Mouse (Mus musculus) stomach, postnatal 0 days (tissue): ENCODE data around the gene Sesn1.

Source experiments
- CTCF ChIP-seq: IDR thresholded peaks from 2 replicates; pipeline ENCODE4 v1.5.1; 2016; ENCODE audit warnings: antibody characterized with exemption, low read depth, mild to moderate bottlenecking, moderate library complexity
- EP300 ChIP-seq: optimal IDR thresholded peaks from 2 replicates; pipeline ENCODE3; 2016; ENCODE audit warnings: antibody characterized with exemption

DNA sequence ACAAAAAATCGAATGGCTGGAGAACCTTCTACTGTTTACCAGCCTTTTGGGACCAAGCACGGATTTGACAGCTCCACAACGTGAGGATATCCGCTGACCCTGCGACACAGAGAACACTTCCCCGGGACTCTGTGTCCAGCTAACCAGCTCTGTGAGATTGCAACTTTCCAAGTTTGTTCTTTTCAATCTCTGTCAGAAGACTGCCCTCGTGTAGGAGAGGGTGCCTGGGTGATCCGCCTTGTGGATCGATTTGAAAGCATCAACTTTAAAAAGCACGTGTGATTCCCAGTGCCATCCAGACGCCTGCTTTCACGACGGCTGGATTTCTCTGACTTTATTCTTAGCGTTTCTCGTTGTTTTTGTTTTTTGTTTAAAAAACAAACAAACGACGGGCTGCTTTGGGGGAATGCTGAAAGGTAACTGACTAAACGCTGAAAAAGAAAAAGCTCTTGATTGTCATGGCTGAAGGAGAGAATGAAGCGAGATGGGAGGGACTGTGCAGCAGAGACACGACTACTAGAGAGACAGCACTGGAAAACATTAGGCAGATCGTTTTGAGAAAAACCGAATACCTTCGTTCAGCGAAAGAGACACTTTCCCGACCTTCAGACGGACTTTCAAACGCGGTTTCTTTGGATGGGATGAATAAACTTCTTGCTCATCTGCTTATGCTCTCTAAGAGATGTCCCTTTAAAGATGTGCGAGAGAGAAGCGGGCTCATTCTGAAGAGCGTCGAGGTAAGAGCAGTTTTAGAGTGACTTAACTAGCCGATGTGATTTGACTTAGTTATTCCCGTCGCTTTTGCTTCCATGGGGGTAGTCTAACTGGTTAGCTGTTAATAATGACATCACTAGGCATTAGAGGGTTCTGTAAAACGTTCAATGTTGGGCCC is 1.1 kb downstream of the Sesn1 start:
- TF ChIP-seq CTCF, result no peak
- TF ChIP-seq EP300, result no peak
